Mouse (Mus musculus) kidney, embryonic 14.5 days (tissue): ENCODE results near the gene Spata13. TPM values are rescaled to one million over a fixed set of nuclear protein-coding genes. Genes with fewer than 3 reads are reported as not detected.

Source experiments
- ATAC-seq: fragments of 200-750 bp; cut with Nextera tagmentation; 2 replicates; pipeline ENCODE4 v1.8.0; 2017; ENCODE audit warnings: moderate number of reproducible peaks, mild to moderate bottlenecking, moderate TSS enrichment, moderate library complexity; ENCODE audit not compliant: low FRiP score, low TSS enrichment
- H3K27ac ChIP-seq: fragments of 300-500 bp; sonication (generic); 2 replicates; pipeline ENCODE4 v1.5.1; 2014; ENCODE audit warnings: low read depth, mild to moderate bottlenecking, low read length, moderate library complexity, mixed read lengths
- H3K27me3 ChIP-seq: fragments of 300-500 bp; sonication (generic); 2 replicates; pipeline ENCODE4 v1.6.1; 2014; ENCODE audit warnings: mild to moderate bottlenecking, low read length; ENCODE audit not compliant: control insufficient read depth, insufficient read depth
- H3K36me3 ChIP-seq: fragments of 300-500 bp; sonication (generic); 2 replicates; pipeline ENCODE4 v1.6.1; 2014; ENCODE audit warnings: low read length, mixed read lengths; ENCODE audit not compliant: control insufficient read depth, insufficient read depth
- H3K4me1 ChIP-seq: fragments of 300-500 bp; sonication (generic); 2 replicates; pipeline ENCODE4 v1.6.1; 2014; ENCODE audit warnings: low read length, mixed read lengths; ENCODE audit not compliant: control insufficient read depth, insufficient read depth
- H3K4me2 ChIP-seq: fragments of 300-500 bp; sonication (generic); replicated peaks from 2 replicates; pipeline ENCODE4 v1.6.1; 2014; ENCODE audit warnings: low read depth, mild to moderate bottlenecking, low read length
- H3K4me3 ChIP-seq: fragments of 300-500 bp; sonication (generic); 2 replicates; pipeline ENCODE4 v1.5.1; 2014; ENCODE audit warnings: mild to moderate bottlenecking, low read length
- H3K9ac ChIP-seq: fragments of 300-500 bp; sonication (generic); 2 replicates; pipeline ENCODE4 v1.6.1; 2014; ENCODE audit warnings: low read depth, mild to moderate bottlenecking, low read length, moderate library complexity
- H3K9me3 ChIP-seq: fragments of 300-500 bp; sonication (generic); 2 replicates; pipeline ENCODE4 v1.6.1; 2016; ENCODE audit warnings: low read length; ENCODE audit not compliant: control insufficient read depth
- WGBS: fragments of 180-500 bp; shearing (Covaris S2); extraction: QIAGEN DNeasy Blood & Tissue Kit; methylation state at CpG from one replicate; pipeline ENCODE4 v1.1.7; 2014; 5-methylcytosine and 5-hydroxymethylcytosine counted together
- polyA plus RNA-seq: library from polyadenylated mRNA; unstranded; fragments of >200 nt; fragmentation: Nextera tagmentation; extraction: Ambion mirVana; gene quantifications from 2 replicates; pipeline ENCODE4 v1.2.1, GENCODE M21; 2014

Gene Spata13
- polyA plus RNA-seq, 1 experiment from 2014 or later, result 65.7 TPM

DNA sequence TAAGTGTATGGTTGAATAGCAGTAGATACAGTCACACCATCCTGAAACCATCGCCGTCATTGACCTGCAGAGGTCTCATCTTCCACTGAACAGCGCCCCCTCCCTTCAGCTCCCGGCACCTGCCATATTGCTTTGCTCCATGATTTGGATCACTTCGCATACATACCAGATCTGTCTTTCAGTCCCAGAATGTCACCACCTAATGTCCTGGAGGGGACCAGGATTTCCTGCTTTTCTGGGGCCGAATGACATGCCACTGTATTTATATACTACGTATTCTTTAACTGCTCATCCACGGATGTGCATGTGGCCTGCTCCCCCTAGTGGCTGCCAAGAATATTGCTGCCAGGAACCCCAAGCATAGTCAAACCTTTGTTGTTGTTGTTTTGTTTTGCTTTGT lies 137.3 kb downstream of the Spata13 start:
- no peak for ATAC-seq
- Histone ChIP-seq H3K4me2 (peak overlapping the region; percentile 37), H3K4me3 (0 out of 2 replicates have a peak overlapping the region, but pooled peaks have one; percentile 13), H3K36me3 (no peaks in the 10 kb centered on the region), H3K4me1 (no peaks in the 10 kb centered on the region), H3K27ac (no peak overlapping the region), H3K9ac (no peak overlapping the region), H3K9me3 (no peaks in the 10 kb centered on the region), H3K27me3 (no peaks in the 10 kb centered on the region)
- WGBS, result 7% methylated on average over 8 of the region's 8 CpGs

DNA sequence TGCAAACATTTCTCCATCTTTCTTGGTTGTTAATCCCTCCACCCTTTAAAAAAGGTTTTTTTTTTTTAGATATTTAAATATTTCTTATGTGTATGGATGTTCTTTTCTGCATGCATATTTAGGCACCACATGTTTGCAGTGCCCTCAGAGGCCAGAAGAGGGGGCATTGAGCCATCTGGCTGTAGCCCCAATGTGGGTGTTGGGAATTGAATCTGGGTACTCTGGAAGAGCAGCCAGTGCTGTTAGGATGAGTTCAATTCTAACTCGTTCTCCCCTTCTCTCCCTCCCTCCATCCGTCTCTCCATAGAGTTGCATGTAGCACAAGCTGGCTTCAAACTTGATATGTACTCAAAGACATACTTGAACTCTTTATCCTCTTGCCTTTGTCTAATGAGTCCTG lies 139.7 kb downstream of the Spata13 start:
- Histone ChIP-seq H3K4me1 (no peaks in the 10 kb centered on the region), H3K27me3 (no peaks in the 10 kb centered on the region), H3K9me3 (no peaks in the 10 kb centered on the region), H3K27ac (no peak overlapping the region), H3K4me2 (no peak overlapping the region), H3K36me3 (no peaks in the 10 kb centered on the region), H3K4me3 (no peak overlapping the region), H3K9ac (no peak overlapping the region)
- WGBS, result 82% methylated on average over 2 of the region's 2 CpGs
- ATAC-seq, result no peak

DNA sequence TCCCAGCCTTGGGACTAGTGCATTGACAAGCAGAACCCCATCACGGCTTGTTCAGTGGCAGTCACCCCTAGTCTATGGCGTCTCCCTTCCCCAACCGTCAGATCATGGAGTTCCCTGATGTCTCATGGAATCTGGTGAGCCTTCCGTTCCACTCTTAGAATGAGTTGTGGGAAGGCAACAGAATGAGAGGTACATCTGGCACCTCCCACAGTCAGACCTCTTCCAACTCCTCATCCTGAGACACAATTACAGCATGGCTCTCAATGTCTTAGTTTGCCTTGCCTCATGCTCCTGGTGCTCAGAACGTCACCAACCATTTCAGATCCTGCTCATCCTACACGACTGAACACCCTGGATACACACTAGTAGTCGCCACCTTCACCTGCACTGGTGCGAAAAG lies 142.7 kb downstream of the Spata13 start:
- ATAC-seq, result no peak
- Histone ChIP-seq H3K9ac (no peak overlapping the region), H3K36me3 (no peaks in the 10 kb centered on the region), H3K4me3 (no peak overlapping the region), H3K4me2 (no peak overlapping the region), H3K9me3 (no peaks in the 10 kb centered on the region), H3K27ac (no peak overlapping the region), H3K27me3 (no peaks in the 10 kb centered on the region), H3K4me1 (no peaks in the 10 kb centered on the region)
- 80% methylated on average over 8 of the region's 8 CpGs for WGBS

DNA sequence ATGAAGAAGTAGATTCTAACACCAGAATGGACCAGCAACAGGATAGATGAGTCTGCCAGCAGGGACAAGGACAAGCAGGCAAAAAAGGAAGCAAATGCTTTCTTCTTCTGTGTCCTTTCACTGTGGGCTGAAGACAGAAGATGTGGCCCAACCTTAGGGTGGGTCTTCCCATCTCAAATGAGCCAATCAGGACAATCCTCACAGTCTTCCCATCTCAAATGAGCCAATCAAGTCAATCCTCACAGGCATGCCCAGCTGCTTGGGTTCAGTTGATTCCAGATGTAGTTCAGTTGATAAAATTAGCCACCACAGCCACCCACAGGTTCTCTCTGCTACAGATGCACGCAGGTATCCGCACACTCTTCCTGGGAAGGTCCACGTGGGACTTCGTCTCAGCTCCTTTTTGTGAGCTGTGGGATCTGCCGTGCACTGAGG lies 143.7 kb downstream of the Spata13 start:
- no peaks in the 10 kb centered on the region for H3K36me3 ChIP-seq
- no peak overlapping the region for H3K4me3 ChIP-seq
- H3K9ac ChIP-seq, result no peak overlapping the region
- no peak overlapping the region for H3K27ac ChIP-seq
- ATAC-seq, result no peak
- no peaks in the 10 kb centered on the region for H3K4me1 ChIP-seq
- H3K27me3 ChIP-seq, result no peaks in the 10 kb centered on the region
- no peaks in the 10 kb centered on the region for H3K9me3 ChIP-seq
- no peak overlapping the region for H3K4me2 ChIP-seq
- WGBS, result 92% methylated on average over 5 of the region's 5 CpGs

DNA sequence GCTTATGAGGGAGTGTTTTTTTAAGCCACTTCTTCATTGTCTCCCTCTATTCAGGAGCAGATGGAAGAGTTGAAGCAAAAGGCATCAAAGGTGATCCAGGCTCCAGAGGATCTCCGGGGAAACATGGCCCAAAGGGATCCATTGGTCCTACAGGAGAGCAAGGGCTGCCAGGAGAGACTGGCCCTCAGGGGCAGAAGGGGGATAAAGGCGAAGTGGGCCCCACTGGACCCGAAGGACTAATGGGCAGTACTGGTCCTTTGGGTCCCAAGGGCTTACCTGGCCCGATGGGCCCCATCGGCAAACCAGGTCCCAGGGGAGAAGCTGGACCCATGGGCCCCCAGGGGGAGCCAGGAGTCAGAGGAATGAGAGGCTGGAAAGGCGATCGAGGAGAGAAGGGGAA lies 145.4 kb downstream of the Spata13 start:
- no peaks in the 10 kb centered on the region for H3K9me3 ChIP-seq
- no peak overlapping the region for H3K27ac ChIP-seq
- H3K4me3 ChIP-seq, result no peak overlapping the region
- no peaks in the 10 kb centered on the region for H3K36me3 ChIP-seq
- WGBS, result 92% methylated on average over 7 of the region's 7 CpGs
- H3K27me3 ChIP-seq, result no peaks in the 10 kb centered on the region
- H3K9ac ChIP-seq, result no peak overlapping the region
- H3K4me2 ChIP-seq, result no peak overlapping the region
- H3K4me1 ChIP-seq, result no peaks in the 10 kb centered on the region
- no peak for ATAC-seq

DNA sequence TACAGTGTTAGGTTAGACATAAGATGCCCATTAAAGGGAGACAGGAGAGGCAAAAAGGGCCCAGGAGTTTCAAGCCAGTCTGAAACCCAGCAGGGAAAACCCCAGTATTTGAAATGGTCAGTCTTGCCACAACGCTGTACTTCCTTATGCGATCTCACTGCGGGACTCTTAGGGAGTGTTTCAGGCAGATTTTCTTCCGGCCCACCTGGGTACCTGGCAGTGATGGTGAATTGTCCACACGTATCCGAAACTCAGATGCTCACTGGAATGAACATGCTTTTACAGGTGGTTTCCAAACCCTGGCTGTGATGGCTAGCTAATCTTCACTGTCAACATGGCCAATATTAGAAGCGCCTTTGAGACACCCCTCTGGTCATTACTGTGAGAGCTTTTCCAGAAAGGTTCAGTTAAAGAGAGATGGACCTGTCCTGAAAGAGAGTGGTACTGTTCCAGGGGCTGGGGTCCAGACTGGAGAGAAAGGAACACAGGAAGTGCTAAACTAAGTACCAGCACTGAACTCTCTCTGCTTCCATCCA lies 148.4 kb downstream of the Spata13 start:
- Histone ChIP-seq H3K4me2 (no peak overlapping the region), H3K27ac (no peak overlapping the region), H3K27me3 (no peaks in the 10 kb centered on the region), H3K9me3 (no peaks in the 10 kb centered on the region), H3K36me3 (no peaks in the 10 kb centered on the region), H3K4me3 (no peak overlapping the region), H3K9ac (no peak overlapping the region), H3K4me1 (no peaks in the 10 kb centered on the region)
- ATAC-seq, result no peak
- 53% methylated on average over 7 of the region's 7 CpGs for WGBS

DNA sequence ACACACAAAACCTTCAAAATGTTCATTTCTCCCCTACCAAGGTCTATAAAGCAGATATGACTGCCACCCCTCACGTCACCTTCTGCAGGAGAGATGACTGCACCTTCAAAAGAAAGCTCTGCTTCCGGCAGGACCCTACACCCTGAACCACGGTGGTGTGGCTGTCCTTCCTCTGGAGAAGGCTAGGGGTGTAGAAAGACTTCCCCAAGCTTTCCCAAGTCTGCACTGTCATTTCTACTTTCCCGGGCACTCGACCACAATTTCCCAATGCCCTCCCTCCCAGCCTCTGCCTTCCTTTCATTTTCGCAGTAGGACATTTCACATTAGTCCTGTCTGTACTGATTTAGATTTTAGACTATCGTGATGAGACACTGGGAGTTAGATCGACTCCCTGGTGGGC lies 149.4 kb downstream of the Spata13 start:
- no peaks in the 10 kb centered on the region for H3K27me3 ChIP-seq
- no peak overlapping the region for H3K4me3 ChIP-seq
- ATAC-seq, result no peak
- H3K36me3 ChIP-seq, result peaks cover 2% of the 10 kb centered on the region; the same call in 1 of the 2 replicates
- no peaks in the 10 kb centered on the region for H3K4me1 ChIP-seq
- no peaks in the 10 kb centered on the region for H3K9me3 ChIP-seq
- H3K4me2 ChIP-seq, result no peak overlapping the region
- H3K9ac ChIP-seq, result no peak overlapping the region
- no peak overlapping the region for H3K27ac ChIP-seq
- WGBS, result 53% methylated on average over 8 of the region's 8 CpGs

DNA sequence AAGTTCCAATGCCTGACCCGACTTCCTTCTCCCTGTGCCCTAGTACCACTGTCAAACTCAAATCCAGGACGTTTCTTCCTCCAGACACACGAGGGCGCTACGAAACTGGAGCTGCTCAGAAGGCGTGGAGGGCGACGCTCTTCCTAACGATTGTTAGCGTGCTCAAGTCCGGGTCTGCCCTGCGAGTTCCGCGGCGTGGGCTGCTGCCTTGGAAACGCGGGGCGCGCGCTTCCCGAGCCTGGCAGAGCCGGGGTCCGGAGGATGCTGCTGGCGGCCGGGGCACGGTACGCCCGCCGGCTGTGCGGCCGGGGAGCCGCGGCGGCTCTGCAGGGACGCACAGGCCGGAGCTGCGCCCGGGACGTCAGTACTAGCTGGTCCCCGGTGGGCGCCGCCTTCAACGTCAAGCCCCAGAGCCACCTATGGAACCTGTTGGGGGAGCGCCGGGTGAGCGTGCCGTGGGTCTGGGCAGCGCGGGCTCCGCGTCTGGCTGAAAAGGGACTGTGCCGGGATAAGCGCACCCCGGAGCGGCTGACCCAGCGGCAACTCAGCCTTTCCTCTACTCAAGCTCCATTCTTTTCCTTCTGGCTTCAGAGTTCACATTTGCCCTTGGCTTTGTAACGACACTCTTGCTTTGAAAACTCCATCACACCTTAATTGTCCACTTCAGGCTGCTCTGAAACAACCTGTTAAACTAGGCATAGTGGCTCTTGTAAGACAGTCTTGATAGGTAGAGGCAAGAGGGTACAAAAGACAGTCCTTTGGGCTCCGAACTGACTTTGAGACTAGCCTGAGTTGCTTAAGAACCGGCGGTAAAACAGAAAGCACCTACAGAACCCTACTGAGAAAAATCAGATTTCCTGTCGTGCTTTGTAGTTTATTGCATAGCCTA lies 150.9 kb downstream of the Spata13 start, which contains the start of gene Mipep:
Mipep (plus strand) TSS at position 147 of the 889 bp plus-strand sequence.
- Histone ChIP-seq H3K36me3 (peaks cover 5% of the 10 kb centered on the region; the same call in 1 of the 2 replicates), H3K4me2 (peak within 1 kb of the TSS; percentile 75), H3K9ac (peak within 1 kb of the TSS; percentile 76), H3K4me3 (peak within 1 kb of the TSS; percentile 69), H3K9me3 (no peaks in the 10 kb centered on the region), H3K27me3 (no peaks in the 10 kb centered on the region), H3K27ac (no peak within 1 kb of the TSS), H3K4me1 (no peaks in the 10 kb centered on the region)
- ATAC-seq, result peak; percentile 87
- under 1% methylated on average over 61 of the region's 61 CpGs for WGBS

DNA sequence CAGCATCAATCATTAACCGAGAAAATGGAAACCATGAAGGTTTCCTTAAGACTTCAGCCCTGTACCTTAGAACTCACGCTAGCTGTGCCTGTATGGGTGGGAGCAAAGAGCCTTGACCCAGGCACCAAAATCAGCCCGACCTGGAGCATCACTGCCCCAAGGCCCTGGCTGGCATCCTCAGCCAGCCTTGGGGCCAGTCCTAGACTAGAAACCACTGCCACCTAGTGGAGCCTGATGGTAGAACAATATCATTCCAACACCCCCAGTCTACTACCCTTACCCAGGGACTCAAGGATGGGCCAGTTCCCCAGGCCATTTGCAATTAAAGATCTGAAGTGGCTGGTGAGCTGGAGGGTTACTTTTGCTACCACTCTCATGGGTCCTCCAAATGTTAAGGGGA lies 156.3 kb downstream of the Spata13 start:
- H3K4me1 ChIP-seq, result no peaks in the 10 kb centered on the region
- no peaks in the 10 kb centered on the region for H3K9me3 ChIP-seq
- 0 out of 2 replicates have a peak, but pooled peaks have one; percentile 64 for ATAC-seq
- peaks cover 21% of the 10 kb centered on the region; the same call in 1 of the 2 replicates for H3K36me3 ChIP-seq
- no peak overlapping the region for H3K4me3 ChIP-seq
- no peak overlapping the region for H3K4me2 ChIP-seq
- H3K27ac ChIP-seq, result no peak overlapping the region
- 37% methylated on average over 3 of the region's 3 CpGs for WGBS
- H3K27me3 ChIP-seq, result no peaks in the 10 kb centered on the region
- no peak overlapping the region for H3K9ac ChIP-seq
